Mouse (Mus musculus) forebrain, embryonic 16.5 days (tissue): ENCODE measurements around the gene Bmp8a. TPM values are rescaled to one million over a fixed set of nuclear protein-coding genes. Genes with fewer than 3 reads are reported as not detected.
A peak's percentile ranks its signal among the peaks of the same experiment; 100 is the strongest.
"Not testable (repeated sequence)": the region's sequence is repeated elsewhere in the genome, so short reads cannot be mapped to it uniquely, and the experiment has no call there.

Experiments used
- ATAC-seq: fragments of 200-750 bp; cut with Nextera tagmentation; 2 replicates; pipeline ENCODE4 v1.8.0; 2017; ENCODE audit warnings: mild to moderate bottlenecking, moderate library complexity
- H3K27ac ChIP-seq: fragments of 300-500 bp; sonication (generic); 2 replicates; pipeline ENCODE4 v1.5.1; 2014; ENCODE audit warnings: low read length, control low read depth
- H3K27me3 ChIP-seq: fragments of 300-500 bp; sonication (generic); replicated peaks from 2 replicates; pipeline ENCODE4 v1.6.1; 2014; ENCODE audit warnings: low read length; ENCODE audit not compliant: control insufficient read depth, insufficient read depth
- H3K36me3 ChIP-seq: fragments of 300-500 bp; sonication (generic); 2 replicates; pipeline ENCODE4 v1.6.1; 2014; ENCODE audit not compliant: control insufficient read depth, insufficient read depth
- H3K4me1 ChIP-seq: fragments of 300-500 bp; sonication (generic); replicated peaks from 2 replicates; pipeline ENCODE4 v1.6.1; 2014; ENCODE audit warnings: low read length; ENCODE audit not compliant: control insufficient read depth, insufficient read depth
- H3K4me2 ChIP-seq: fragments of 300-500 bp; sonication (generic); 2 replicates; pipeline ENCODE4 v1.6.1; 2014; ENCODE audit warnings: mild to moderate bottlenecking, low read length, control low read depth
- H3K4me3 ChIP-seq: fragments of 300-500 bp; sonication (generic); replicated peaks from 2 replicates; pipeline ENCODE4 v1.5.1; 2014; ENCODE audit warnings: mild to moderate bottlenecking, low read length, control low read depth
- H3K9ac ChIP-seq: fragments of 300-500 bp; sonication (generic); replicated peaks from 2 replicates; pipeline ENCODE4 v1.6.1; 2014; ENCODE audit warnings: low read depth, low read length, control low read depth
- H3K9me3 ChIP-seq: fragments of 300-500 bp; sonication (generic); 2 replicates; pipeline ENCODE4 v1.6.1; 2016; ENCODE audit warnings: low read length; ENCODE audit not compliant: control insufficient read depth
- WGBS: fragments of 180-500 bp; shearing (Covaris S2); extraction: QIAGEN DNeasy Blood & Tissue Kit; methylation state at CpG from one replicate; pipeline ENCODE4 v1.1.7; 2014; 5-methylcytosine and 5-hydroxymethylcytosine counted together
- polyA plus RNA-seq: library from polyadenylated mRNA; unstranded; fragments of >200 nt; fragmentation: Nextera tagmentation; extraction: Ambion mirVana; gene quantifications from 2 replicates; pipeline ENCODE4 v1.2.1, GENCODE M21; 2015

Gene Bmp8a
- polyA plus RNA-seq, 1 experiment from 2014 or later: 0.11 TPM

DNA sequence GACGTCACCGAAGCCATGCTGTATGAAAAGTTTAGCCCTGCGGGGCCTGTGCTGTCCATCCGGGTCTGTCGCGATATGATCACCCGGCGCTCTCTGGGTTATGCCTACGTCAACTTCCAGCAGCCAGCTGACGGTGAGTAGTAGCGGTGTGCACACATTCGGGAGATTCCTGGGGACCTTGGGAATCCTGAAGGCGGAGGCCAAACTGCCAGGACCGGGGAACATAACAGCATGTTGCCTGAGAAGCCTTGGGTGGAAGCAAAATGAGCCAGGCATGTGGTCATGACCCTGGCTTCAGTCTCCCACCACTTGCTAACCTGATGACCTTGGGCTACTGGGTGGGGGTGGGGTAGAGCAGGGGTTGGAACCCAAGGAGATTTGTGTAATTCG is 59.4 kb downstream of the Bmp8a start:
- Histone ChIP-seq H3K4me2 (peak overlapping the region; percentile 81), H3K4me3 (peak overlapping the region; percentile 68), H3K4me1 (peaks cover 25% of the 10 kb centered on the region), H3K9ac (peak overlapping the region; percentile 71)
- H3K36me3 ChIP-seq, H3K27ac ChIP-seq, H3K9me3 ChIP-seq, H3K27me3 ChIP-seq: not testable (repeated sequence)
- ATAC-seq: 0 out of 2 replicates have a peak, but pooled peaks have one; percentile 2
- WGBS: 2% methylated on average over 9 of the region's 15 CpGs

DNA sequence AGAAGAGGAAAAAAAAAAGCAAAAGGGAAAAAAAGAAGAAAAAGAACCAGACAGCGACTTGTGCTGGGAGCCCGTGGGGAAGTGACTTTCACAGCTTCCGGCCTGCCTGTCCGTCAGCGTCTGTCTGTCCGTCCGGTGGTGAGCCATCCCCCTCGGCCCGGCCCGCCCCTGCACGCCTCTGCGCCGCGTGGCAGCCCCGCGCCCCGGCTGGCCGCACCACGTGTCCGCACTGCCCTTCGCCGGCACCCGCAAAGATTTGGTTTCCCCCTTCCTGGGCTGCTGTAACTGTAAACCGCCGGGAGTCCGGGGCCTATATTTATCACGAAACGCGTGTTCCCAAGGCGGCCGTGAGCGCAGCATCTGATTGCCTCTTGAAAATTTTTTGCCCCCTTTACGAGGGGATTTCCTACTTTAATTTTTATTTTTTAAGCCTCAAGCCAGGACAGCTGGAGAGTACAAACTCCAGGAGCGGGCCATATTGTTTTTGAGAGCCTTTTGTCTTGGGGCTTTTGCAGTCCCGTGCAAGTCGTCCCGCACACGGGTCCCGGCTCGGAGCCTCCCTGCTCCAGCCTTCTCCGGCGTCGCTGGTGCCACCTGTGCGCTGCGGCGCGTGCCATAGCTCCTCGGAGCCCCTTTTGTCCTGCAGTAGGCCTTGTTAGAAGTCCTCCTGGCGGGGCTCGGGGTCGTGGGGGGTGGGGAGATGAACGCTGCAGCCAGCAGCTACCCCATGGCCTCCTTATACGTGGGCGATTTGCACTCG is 60.0 kb downstream of the Bmp8a start:
- H3K27ac ChIP-seq, H3K36me3 ChIP-seq, H3K27me3 ChIP-seq, H3K9me3 ChIP-seq: not testable (repeated sequence)
- WGBS: under 1% methylated on average over 44 of the region's 55 CpGs
- Histone ChIP-seq H3K4me3 (peak overlapping the region; percentile 68), H3K9ac (peak overlapping the region; percentile 71), H3K4me2 (peak overlapping the region; percentile 81), H3K4me1 (peaks cover 25% of the 10 kb centered on the region)
- peak; percentile 71 for ATAC-seq

DNA sequence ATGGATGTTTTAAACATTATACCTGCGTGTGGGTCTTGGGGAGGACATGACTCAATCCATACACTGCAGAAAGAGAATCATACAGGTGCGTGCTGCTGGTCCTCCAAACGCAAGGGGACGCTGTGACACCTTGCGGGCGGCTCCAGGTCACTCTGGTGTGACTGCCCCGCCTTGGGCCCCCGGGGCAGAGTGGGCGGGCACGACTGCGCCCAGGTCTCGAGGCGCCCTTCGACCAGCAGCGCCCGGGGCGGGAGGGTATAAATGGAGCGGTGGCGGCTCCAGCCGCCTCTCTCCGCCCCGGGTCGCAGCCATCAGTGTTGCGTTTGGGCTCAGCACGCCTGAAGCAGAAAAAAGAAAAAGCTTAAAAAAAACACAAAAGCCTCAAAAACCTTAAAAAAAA is 60.6 kb downstream of the Bmp8a start:
- under 1% methylated on average over 25 of the region's 25 CpGs for WGBS
- Histone ChIP-seq H3K9ac (peak overlapping the region; percentile 71), H3K4me2 (peak overlapping the region; percentile 81), H3K27ac (no peak overlapping the region), H3K4me3 (peak overlapping the region; percentile 68), H3K4me1 (peaks cover 25% of the 10 kb centered on the region), H3K27me3 (no peaks in the 10 kb centered on the region), H3K9me3 (no peaks in the 10 kb centered on the region), H3K36me3 (0 out of 2 replicates have a peak, but pooled peaks cover 3% of the 10 kb centered on the region)
- ATAC-seq: peak; percentile 89

DNA sequence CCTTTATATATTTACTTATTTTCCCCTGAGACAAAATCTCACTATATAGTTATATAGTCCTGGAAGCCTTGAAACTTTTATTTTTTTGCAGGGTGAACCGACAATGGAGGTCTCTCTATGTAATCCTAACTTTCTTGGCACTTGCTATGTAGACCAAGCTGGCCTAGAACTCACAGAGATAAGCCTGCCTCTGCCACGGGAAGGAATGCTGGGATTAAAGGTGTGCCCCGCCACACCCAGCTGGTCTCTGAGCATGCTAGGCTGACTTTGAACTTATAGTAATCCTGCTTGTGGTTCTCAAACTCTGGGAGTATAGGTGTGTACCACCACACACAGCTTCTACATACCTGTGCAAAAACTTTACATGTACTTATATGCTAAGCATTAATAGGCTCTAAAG is 62.9 kb downstream of the Bmp8a start:
- no peaks in the 10 kb centered on the region for H3K36me3 ChIP-seq
- peaks cover 15% of the 10 kb centered on the region for H3K4me1 ChIP-seq
- WGBS: 80% methylated on average over 3 of the region's 3 CpGs
- no peak overlapping the region for H3K9ac ChIP-seq
- no peaks in the 10 kb centered on the region for H3K27me3 ChIP-seq
- H3K4me3 ChIP-seq: no peak overlapping the region
- H3K9me3 ChIP-seq: no peaks in the 10 kb centered on the region
- H3K4me2 ChIP-seq: no peak overlapping the region
- ATAC-seq: no peak
- no peak overlapping the region for H3K27ac ChIP-seq

DNA sequence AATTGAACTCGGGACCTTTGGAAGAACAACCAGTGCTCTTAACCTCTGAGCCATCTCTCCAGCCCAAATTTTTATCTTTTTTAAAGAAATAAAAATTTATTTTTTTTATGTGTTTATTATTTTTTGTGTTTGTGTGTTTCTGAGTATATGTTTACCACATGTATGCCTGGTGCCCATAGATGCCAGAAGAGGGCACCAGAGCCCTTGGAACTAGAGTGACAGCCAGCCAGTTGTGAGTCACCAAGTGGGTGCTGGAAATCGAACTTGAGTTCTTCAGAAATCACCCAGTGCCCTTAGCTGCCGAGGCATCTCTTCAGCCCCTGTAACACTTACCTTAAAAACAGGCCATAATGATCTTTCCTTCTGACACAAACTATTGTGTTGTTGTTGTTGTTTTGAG is 72.0 kb downstream of the Bmp8a start:
- ATAC-seq: no peak
- H3K9ac ChIP-seq: no peak overlapping the region
- H3K27me3 ChIP-seq: no peaks in the 10 kb centered on the region
- 85% methylated on average over 3 of the region's 3 CpGs for WGBS
- no peak overlapping the region for H3K27ac ChIP-seq
- no peaks in the 10 kb centered on the region for H3K9me3 ChIP-seq
- H3K4me2 ChIP-seq: no peak overlapping the region
- no peaks in the 10 kb centered on the region for H3K36me3 ChIP-seq
- no peaks in the 10 kb centered on the region for H3K4me1 ChIP-seq
- no peak overlapping the region for H3K4me3 ChIP-seq

Other genes with a start within 250 kb of the Bmp8a start
- gene Bmp8b, start 238.1 kb downstream of the Bmp8a start, polyA plus RNA-seq: 0.35 TPM in 2 replicates
- 0.41 TPM in 1 of 2 replicates, not detected in the other for gene Oxct2b, start 227.0 kb downstream of the Bmp8a start, polyA plus RNA-seq
- gene Ppie, start 203.3 kb downstream of the Bmp8a start, polyA plus RNA-seq: 65.9 and 72.4 TPM in 2 replicates
- 30.6 and 55.7 TPM in 2 replicates for gene Hpcal4, start 160.0 kb downstream of the Bmp8a start, polyA plus RNA-seq
- not detected in 2 replicates for gene Nt5c1a, start 141.7 kb downstream of the Bmp8a start, polyA plus RNA-seq
- 4.5 and 5.3 TPM in 2 replicates for gene Heyl, start 109.7 kb downstream of the Bmp8a start, polyA plus RNA-seq
- 28.5 and 34.5 TPM in 2 replicates for gene Pabpc4, start 80.9 kb downstream of the Bmp8a start, polyA plus RNA-seq
- gene Oxct2a, start 19.6 kb downstream of the Bmp8a start, polyA plus RNA-seq: not detected in 2 replicates